Mouse (Mus musculus): ENCODE results near the gene Pdpn. TPM values are rescaled to one million over a fixed set of nuclear protein-coding genes. Genes with fewer than 3 reads are reported as not detected.

Gene Pdpn
- total and polyA plus RNA-seq, 3 experiments: not detected

- peaks cover 23% of the 10 kb centered on the region for H3K27me3 ChIP-seq (replicated peaks)
- dilution Hi-C loops (cut with MboI; ENCODE audit: extremely low pct_ligation_motif_present, extremely low pct_unique_long_range_greater_than_20kb, low sequenced_read_pairs): no loop called here
- H3K9me3 ChIP-seq (replicated peaks; ENCODE audit: low read length): peaks cover 2% of the 10 kb centered on the region
- no peak overlapping the region for H3K4me3 ChIP-seq (replicated peaks in 1 of 3; ENCODE audit: low read depth in 2 of 3, low read length in 2 of 3, poor library complexity in 1 of 3)
- no peak overlapping the region for H3K4me2 ChIP-seq (ENCODE audit: insufficient read depth, low read depth, poor library complexity, severe bottlenecking)
- no peak for DNase-seq (ENCODE audit: extremely low read depth)
- no peaks in the 10 kb centered on the region for H3K4me1 ChIP-seq (ENCODE audit: control insufficient read depth in 1 of 2, insufficient read depth in 2 of 2)
- no peak overlapping the region for H3K27ac ChIP-seq (ENCODE audit: insufficient read depth, low read depth)
- no peaks in the 10 kb centered on the region for H3K79me2 ChIP-seq (replicated peaks; ENCODE audit: control insufficient read depth, extremely low read depth, insufficient read depth, poor library complexity, severe bottlenecking)
- no peak overlapping the region for H3K9ac ChIP-seq (ENCODE audit: insufficient read depth, low read depth)
- no peak for TF ChIP-seq ELF1 (IDR thresholded peaks at IDR 0.05; ENCODE audit: low read depth, low read length)
- no peak for TF ChIP-seq RCOR1 (conservative IDR thresholded peaks at IDR 0.05; ENCODE audit: low read depth, low read length)
- TF ChIP-seq E2F4 (IDR thresholded peaks at IDR 0.05; ENCODE audit: insufficient replicate concordance, low read depth, low read length): no peak
- TF ChIP-seq MXI1 (IDR thresholded peaks at IDR 0.05; ENCODE audit: low read depth, low read length): no peak
- no peak for TF ChIP-seq POLR2A (IDR thresholded peaks at IDR 0.05; ENCODE audit: low read depth, low read length)
- TF ChIP-seq NELFE (IDR thresholded peaks at IDR 0.05; ENCODE audit: low read depth, low read length): no peak
- TF ChIP-seq TBP (conservative IDR thresholded peaks at IDR 0.05; ENCODE audit: low read depth, low read length): no peak
- no peak for TF ChIP-seq EP300 (IDR thresholded peaks at IDR 0.05; ENCODE audit: low read length)
- no peak for TF ChIP-seq CTCF (conservative IDR thresholded peaks at IDR 0.05 in 1 of 2, IDR thresholded peaks at IDR 0.05 in 1 of 2; ENCODE audit: low read depth in 2 of 2, low read length in 2 of 2)
- no peak for TF ChIP-seq TCF12 (IDR thresholded peaks at IDR 0.05; ENCODE audit: low read depth, low read length)
- TF ChIP-seq MAFK (IDR thresholded peaks at IDR 0.05; ENCODE audit: insufficient replicate concordance, low read length): no peak
- no peak for TF ChIP-seq IRF4 (IDR thresholded peaks at IDR 0.05; ENCODE audit: low read depth, low read length)
- no peak for TF ChIP-seq UBTF (IDR thresholded peaks at IDR 0.05; ENCODE audit: low read depth, low read length)
- TF ChIP-seq ZC3H11A (IDR thresholded peaks at IDR 0.05; ENCODE audit: low read depth, low read length): no peak
- TF ChIP-seq MYC (IDR thresholded peaks at IDR 0.05; ENCODE audit: low read depth, low read length): no peak
- no peak for TF ChIP-seq USF2 (conservative IDR thresholded peaks at IDR 0.05; ENCODE audit: low read depth, low read length)
- TF ChIP-seq KAT2A (IDR thresholded peaks at IDR 0.05; ENCODE audit: insufficient replicate concordance, low read length): no peak
- no peak for TF ChIP-seq MAZ (IDR thresholded peaks at IDR 0.05; ENCODE audit: low read depth, low read length)
- no peak for TF ChIP-seq MEF2A (IDR thresholded peaks at IDR 0.05; ENCODE audit: borderline replicate concordance, low read depth, low read length)
- in situ Hi-C loops (cut with MboI; ENCODE audit: low pct_ligation_motif_present, low pct_unique_long_range_greater_than_20kb, low sequenced_read_pairs): no loop called here
- no peaks in the 10 kb centered on the region for H3K36me3 ChIP-seq (replicated peaks in 1 of 2; ENCODE audit: control insufficient read depth in 1 of 2, insufficient read depth in 1 of 2, low read length in 1 of 2)
Measured at GRCm38 (mm10) chr4:143300113-143300688, 837 bp upstream of the Pdpn start.

- no peak overlapping the region for H3K4me3 ChIP-seq (replicated peaks in 1 of 3; ENCODE audit: low read depth in 2 of 3, low read length in 2 of 3, poor library complexity in 1 of 3)
- no peak for TF ChIP-seq MAFK (IDR thresholded peaks at IDR 0.05; ENCODE audit: insufficient replicate concordance, low read length)
- TF ChIP-seq MAX (IDR thresholded peaks at IDR 0.05; ENCODE audit: low read length): no peak
- TF ChIP-seq MEF2A (IDR thresholded peaks at IDR 0.05; ENCODE audit: borderline replicate concordance, low read depth, low read length): no peak
- TF ChIP-seq USF1 (IDR thresholded peaks at IDR 0.05; ENCODE audit: low read depth, low read length): no peak
- TF ChIP-seq SMC3 (IDR thresholded peaks at IDR 0.05; ENCODE audit: low read depth, low read length): no peak
- no peak for TF ChIP-seq NRF1 (IDR thresholded peaks at IDR 0.05; ENCODE audit: low read depth, low read length)
- TF ChIP-seq MYC (IDR thresholded peaks at IDR 0.05; ENCODE audit: low read depth, low read length): no peak
- TF ChIP-seq UBTF (IDR thresholded peaks at IDR 0.05; ENCODE audit: low read depth, low read length): no peak
- TF ChIP-seq MXI1 (IDR thresholded peaks at IDR 0.05; ENCODE audit: low read depth, low read length): no peak
- no peak for TF ChIP-seq ELF1 (IDR thresholded peaks at IDR 0.05; ENCODE audit: low read depth, low read length)
- TF ChIP-seq CHD1 (IDR thresholded peaks at IDR 0.05; ENCODE audit: low read depth, low read length): no peak
- TF ChIP-seq E2F4 (IDR thresholded peaks at IDR 0.05; ENCODE audit: insufficient replicate concordance, low read depth, low read length): no peak
- TF ChIP-seq IRF4 (IDR thresholded peaks at IDR 0.05; ENCODE audit: low read depth, low read length): no peak
- no peak for TF ChIP-seq ZMIZ1 (IDR thresholded peaks at IDR 0.05; ENCODE audit: low read depth, low read length)
- no peak for TF ChIP-seq JUN (IDR thresholded peaks at IDR 0.05; ENCODE audit: insufficient read depth, low read depth, low read length)
- in situ Hi-C loops (cut with MboI; ENCODE audit: low pct_ligation_motif_present, low pct_unique_long_range_greater_than_20kb, low sequenced_read_pairs): no loop called here
Measured at GRCm38 (mm10) chr4:143298431-143299315, 691 bp downstream of the Pdpn start.

More at GRCm38 (mm10) chr4:143298431-143299315, 691 bp downstream of the Pdpn start:
- DNase-seq (ENCODE audit: extremely low read depth): no peak
- Histone ChIP-seq H3K4me2 (ENCODE audit: insufficient read depth, low read depth, poor library complexity, severe bottlenecking) (no peak overlapping the region), H3K9ac (ENCODE audit: insufficient read depth, low read depth) (no peak overlapping the region), H3K27me3 (replicated peaks) (peaks cover 18% of the 10 kb centered on the region), H3K36me3 (replicated peaks in 1 of 2; ENCODE audit: control insufficient read depth in 1 of 2, insufficient read depth in 1 of 2, low read length in 1 of 2) (no peaks in the 10 kb centered on the region), H3K79me2 (replicated peaks; ENCODE audit: control insufficient read depth, extremely low read depth, insufficient read depth, poor library complexity, severe bottlenecking) (no peaks in the 10 kb centered on the region), H3K27ac (ENCODE audit: insufficient read depth, low read depth) (no peak overlapping the region), H3K9me3 (replicated peaks; ENCODE audit: low read length) (peaks cover 3% of the 10 kb centered on the region), H3K4me1 (ENCODE audit: control insufficient read depth in 1 of 2, insufficient read depth in 2 of 2) (no peaks in the 10 kb centered on the region)
- dilution Hi-C loops (cut with MboI; ENCODE audit: extremely low pct_ligation_motif_present, extremely low pct_unique_long_range_greater_than_20kb, low sequenced_read_pairs): no loop called here
